Mouse (Mus musculus): ENCODE measurements around the gene Gprin2. TPM values are rescaled to one million over a fixed set of nuclear protein-coding genes. Genes with fewer than 3 reads are reported as not detected.

Gene Gprin2
- polyA plus RNA-seq, 1 experiment from 2014 or later, result 0.30 TPM

- H3K9ac ChIP-seq (ENCODE audit: low read length), result no peak overlapping the region
- H3K4me1 ChIP-seq (replicated peaks; ENCODE audit: control insufficient read depth, insufficient read depth, low read length), result no peaks in the 10 kb centered on the region
- no peak overlapping the region for H3K27ac ChIP-seq (ENCODE audit: low read length)
- no peak overlapping the region for H3K4me2 ChIP-seq (ENCODE audit: low read depth, low read length)
- no peaks in the 10 kb centered on the region for H3K9me3 ChIP-seq (ENCODE audit: control insufficient read depth, low read length)
- 80% methylated on average over 12 of the region's 12 CpGs for WGBS
- no peaks in the 10 kb centered on the region for H3K36me3 ChIP-seq (ENCODE audit: control insufficient read depth, insufficient read depth, low read length)
- H3K27me3 ChIP-seq (ENCODE audit: control insufficient read depth, insufficient read depth, low read depth, low read length), result no peaks in the 10 kb centered on the region
- H3K4me3 ChIP-seq (ENCODE audit: low read length), result no peak overlapping the region
- no peak for ATAC-seq (ENCODE audit: low read depth)
Observed at GRCm38 (mm10) chr14:34227981-34228380, 26.5 kb upstream of the Gprin2 start.

- H3K9ac ChIP-seq (ENCODE audit: low read length), result no peak overlapping the region
- no peak overlapping the region for H3K4me2 ChIP-seq (ENCODE audit: low read depth, low read length)
Observed at GRCm38 (mm10) chr14:34226566-34226965, 25.1 kb upstream of the Gprin2 start.

GRCm38 (mm10) chr14:34225986-34226385, 24.5 kb upstream of the Gprin2 start:
- no peak overlapping the region for H3K9ac ChIP-seq (ENCODE audit: low read length)
- H3K4me1 ChIP-seq (replicated peaks; ENCODE audit: control insufficient read depth, insufficient read depth, low read length), result no peaks in the 10 kb centered on the region
- WGBS, result 75% methylated on average over 9 of the region's 9 CpGs
- no peak overlapping the region for H3K4me2 ChIP-seq (ENCODE audit: low read depth, low read length)
- H3K4me3 ChIP-seq (ENCODE audit: low read length), result no peak overlapping the region
- H3K9me3 ChIP-seq (ENCODE audit: control insufficient read depth, low read length), result no peaks in the 10 kb centered on the region
- no peak for ATAC-seq (ENCODE audit: low read depth)
- peaks cover 1% of the 10 kb centered on the region; the same call in 1 of the 2 replicates for H3K27me3 ChIP-seq (ENCODE audit: control insufficient read depth, insufficient read depth, low read depth, low read length)
- no peak overlapping the region for H3K27ac ChIP-seq (ENCODE audit: low read length)
- no peaks in the 10 kb centered on the region for H3K36me3 ChIP-seq (ENCODE audit: control insufficient read depth, insufficient read depth, low read length)

More at GRCm38 (mm10) chr14:34226566-34226965, 25.1 kb upstream of the Gprin2 start:
- Histone ChIP-seq H3K4me1 (replicated peaks; ENCODE audit: control insufficient read depth, insufficient read depth, low read length) (no peaks in the 10 kb centered on the region), H3K27ac (ENCODE audit: low read length) (no peak overlapping the region), H3K4me3 (ENCODE audit: low read length) (no peak overlapping the region), H3K27me3 (ENCODE audit: control insufficient read depth, insufficient read depth, low read depth, low read length) (no peaks in the 10 kb centered on the region; the same call in 1 of the 2 replicates), H3K9me3 (ENCODE audit: control insufficient read depth, low read length) (no peaks in the 10 kb centered on the region), H3K36me3 (ENCODE audit: control insufficient read depth, insufficient read depth, low read length) (no peaks in the 10 kb centered on the region)
- 70% methylated on average over 4 of the region's 4 CpGs for WGBS
- no peak for ATAC-seq (ENCODE audit: low read depth)

- Histone ChIP-seq H3K4me3 (ENCODE audit: low read length) (no peak overlapping the region), H3K9me3 (ENCODE audit: control insufficient read depth, low read length) (no peaks in the 10 kb centered on the region), H3K4me1 (replicated peaks; ENCODE audit: control insufficient read depth, insufficient read depth, low read length) (peaks cover 7% of the 10 kb centered on the region; the same call in 1 of the 2 replicates), H3K9ac (ENCODE audit: low read length) (no peak overlapping the region), H3K4me2 (ENCODE audit: low read depth, low read length) (no peak overlapping the region), H3K27me3 (ENCODE audit: control insufficient read depth, insufficient read depth, low read depth, low read length) (peaks cover 19% of the 10 kb centered on the region), H3K27ac (ENCODE audit: low read length) (no peak overlapping the region), H3K36me3 (ENCODE audit: control insufficient read depth, insufficient read depth, low read length) (no peaks in the 10 kb centered on the region)
- 47% methylated on average over 5 of the region's 5 CpGs for WGBS
- ATAC-seq (ENCODE audit: low read depth), result peak; percentile 90
Observed at GRCm38 (mm10) chr14:34223362-34223898, 22.0 kb upstream of the Gprin2 start.

DNA sequence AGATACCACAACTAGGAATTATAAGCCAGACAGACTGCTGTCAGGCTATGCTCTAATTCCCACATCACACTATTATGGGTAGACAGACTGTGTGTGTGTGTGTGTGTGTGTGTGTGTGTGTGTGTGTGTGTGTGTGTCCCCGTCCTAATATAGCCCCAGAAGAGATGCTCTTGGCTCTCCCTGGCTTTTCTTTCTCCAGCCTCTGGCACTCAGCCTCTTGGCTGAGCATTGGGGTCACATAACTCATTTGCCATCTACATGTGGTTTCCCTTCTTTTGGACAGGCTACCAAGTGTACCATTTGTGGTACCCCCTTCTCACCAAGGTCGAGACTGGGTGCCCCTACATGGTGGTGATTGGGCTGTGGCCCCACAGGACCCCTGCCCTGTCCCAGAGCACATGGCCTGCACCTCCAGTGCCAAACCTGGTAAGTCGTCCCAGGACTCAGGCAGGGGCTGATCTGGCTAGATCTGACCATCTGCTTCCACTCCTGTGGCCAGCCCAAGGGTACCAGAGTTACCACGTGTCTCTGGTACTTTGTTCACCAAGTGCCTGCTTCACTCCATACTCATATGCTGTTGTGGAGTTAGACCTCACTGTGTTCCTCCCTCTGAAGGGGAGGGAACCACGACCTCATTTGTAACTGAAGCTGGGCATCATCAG, 20.1 kb upstream of the Gprin2 start:
- Histone ChIP-seq H3K9ac (ENCODE audit: low read length) (no peak overlapping the region), H3K9me3 (ENCODE audit: control insufficient read depth, low read length) (no peaks in the 10 kb centered on the region), H3K36me3 (ENCODE audit: control insufficient read depth, insufficient read depth, low read length) (no peaks in the 10 kb centered on the region), H3K4me1 (replicated peaks; ENCODE audit: control insufficient read depth, insufficient read depth, low read length) (peaks cover 7% of the 10 kb centered on the region; the same call in 1 of the 2 replicates), H3K4me2 (ENCODE audit: low read depth, low read length) (no peak overlapping the region), H3K27me3 (ENCODE audit: control insufficient read depth, insufficient read depth, low read depth, low read length) (peaks cover 19% of the 10 kb centered on the region), H3K27ac (ENCODE audit: low read length) (no peak overlapping the region), H3K4me3 (ENCODE audit: low read length) (no peak overlapping the region)
- no peak for ATAC-seq (ENCODE audit: low read depth)
- 50% methylated on average over 5 of the region's 5 CpGs for WGBS

DNA sequence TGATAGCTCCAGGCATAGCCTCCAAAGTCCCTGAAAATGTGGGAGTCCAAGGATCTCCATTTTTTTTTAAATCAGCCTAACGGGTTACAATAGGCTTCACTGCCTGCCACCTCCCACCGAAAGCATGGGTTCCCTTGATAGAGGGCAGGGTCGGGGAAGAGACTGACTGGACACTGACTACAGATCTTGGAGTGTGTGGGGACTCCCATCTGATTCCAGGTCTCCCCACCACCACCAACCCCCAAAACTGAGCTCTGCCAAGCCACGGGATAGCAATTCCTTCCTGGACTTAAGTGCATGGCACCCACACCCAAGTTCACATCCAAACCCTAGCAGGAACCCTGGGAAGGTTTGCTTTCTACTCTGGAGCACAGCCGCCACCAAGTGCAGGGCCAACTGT, 19.0 kb upstream of the Gprin2 start:
- 69% methylated on average over 5 of the region's 5 CpGs for WGBS
- H3K36me3 ChIP-seq (ENCODE audit: control insufficient read depth, insufficient read depth, low read length), result no peaks in the 10 kb centered on the region
- no peaks in the 10 kb centered on the region for H3K9me3 ChIP-seq (ENCODE audit: control insufficient read depth, low read length)
- ATAC-seq (ENCODE audit: low read depth), result no peak
- H3K27me3 ChIP-seq (ENCODE audit: control insufficient read depth, insufficient read depth, low read depth, low read length), result peaks cover 19% of the 10 kb centered on the region
- no peak overlapping the region for H3K4me3 ChIP-seq (ENCODE audit: low read length)
- H3K4me2 ChIP-seq (ENCODE audit: low read depth, low read length), result peak overlapping the region; percentile 64; the same call in 1 of the 2 replicates
- no peak overlapping the region for H3K27ac ChIP-seq (ENCODE audit: low read length)
- H3K9ac ChIP-seq (ENCODE audit: low read length), result no peak overlapping the region
- H3K4me1 ChIP-seq (replicated peaks; ENCODE audit: control insufficient read depth, insufficient read depth, low read length), result peaks cover 10% of the 10 kb centered on the region; the same call in 1 of the 2 replicates

- Histone ChIP-seq H3K27me3 (ENCODE audit: control insufficient read depth, insufficient read depth, low read depth, low read length) (peaks cover 19% of the 10 kb centered on the region), H3K9ac (ENCODE audit: low read length) (peak overlapping the region; percentile 48), H3K4me1 (replicated peaks; ENCODE audit: control insufficient read depth, insufficient read depth, low read length) (peaks cover 10% of the 10 kb centered on the region; the same call in 1 of the 2 replicates), H3K4me3 (ENCODE audit: low read length) (peak overlapping the region; percentile 41), H3K4me2 (ENCODE audit: low read depth, low read length) (peak overlapping the region; percentile 64), H3K27ac (ENCODE audit: low read length) (no peak overlapping the region), H3K36me3 (ENCODE audit: control insufficient read depth, insufficient read depth, low read length) (no peaks in the 10 kb centered on the region), H3K9me3 (ENCODE audit: control insufficient read depth, low read length) (no peaks in the 10 kb centered on the region)
- WGBS, result 2% methylated on average over 29 of the region's 29 CpGs
- no peak for ATAC-seq (ENCODE audit: low read depth)
Observed at GRCm38 (mm10) chr14:34219786-34220198, 18.3 kb upstream of the Gprin2 start.

DNA sequence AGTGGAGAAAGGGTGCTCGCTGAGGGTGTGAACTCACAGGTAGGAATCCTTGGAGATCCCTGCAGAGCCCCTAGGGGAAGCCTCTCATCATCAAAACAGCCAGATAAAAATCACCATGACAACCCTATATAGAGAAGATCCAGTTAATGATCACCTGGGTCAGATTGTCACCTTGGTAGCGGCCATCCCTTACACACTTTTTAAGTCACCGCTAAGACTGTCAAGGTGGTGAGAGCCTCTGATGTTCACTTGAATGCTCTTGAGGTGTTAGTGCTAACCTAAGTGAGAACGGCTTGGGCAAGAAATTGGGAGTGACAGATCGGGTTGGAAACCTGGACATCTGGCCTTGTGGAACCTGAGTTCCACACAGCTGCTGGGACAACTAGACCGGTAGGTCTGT, 17.8 kb upstream of the Gprin2 start, which contains the start of gene Syt15:
TSS of gene Syt15 (plus strand) at position 301 of the 400 bp plus-strand sequence.
- H3K4me1 ChIP-seq (replicated peaks; ENCODE audit: control insufficient read depth, insufficient read depth, low read length), result peaks cover 10% of the 10 kb centered on the region; the same call in 1 of the 2 replicates
- H3K9ac ChIP-seq (ENCODE audit: low read length), result peak within 1 kb of the TSS; percentile 48
- no peak within 1 kb of the TSS for H3K27ac ChIP-seq (ENCODE audit: low read length)
- H3K4me3 ChIP-seq (ENCODE audit: low read length), result peak within 1 kb of the TSS; percentile 41
- WGBS, result 52% methylated on average over 6 of the region's 6 CpGs
- H3K4me2 ChIP-seq (ENCODE audit: low read depth, low read length), result peak within 1 kb of the TSS; percentile 64
- H3K36me3 ChIP-seq (ENCODE audit: control insufficient read depth, insufficient read depth, low read length), result no peaks in the 10 kb centered on the region
- H3K9me3 ChIP-seq (ENCODE audit: control insufficient read depth, low read length), result no peaks in the 10 kb centered on the region
- ATAC-seq (ENCODE audit: low read depth), result no peak
- H3K27me3 ChIP-seq (ENCODE audit: control insufficient read depth, insufficient read depth, low read depth, low read length), result peaks cover 19% of the 10 kb centered on the region

DNA sequence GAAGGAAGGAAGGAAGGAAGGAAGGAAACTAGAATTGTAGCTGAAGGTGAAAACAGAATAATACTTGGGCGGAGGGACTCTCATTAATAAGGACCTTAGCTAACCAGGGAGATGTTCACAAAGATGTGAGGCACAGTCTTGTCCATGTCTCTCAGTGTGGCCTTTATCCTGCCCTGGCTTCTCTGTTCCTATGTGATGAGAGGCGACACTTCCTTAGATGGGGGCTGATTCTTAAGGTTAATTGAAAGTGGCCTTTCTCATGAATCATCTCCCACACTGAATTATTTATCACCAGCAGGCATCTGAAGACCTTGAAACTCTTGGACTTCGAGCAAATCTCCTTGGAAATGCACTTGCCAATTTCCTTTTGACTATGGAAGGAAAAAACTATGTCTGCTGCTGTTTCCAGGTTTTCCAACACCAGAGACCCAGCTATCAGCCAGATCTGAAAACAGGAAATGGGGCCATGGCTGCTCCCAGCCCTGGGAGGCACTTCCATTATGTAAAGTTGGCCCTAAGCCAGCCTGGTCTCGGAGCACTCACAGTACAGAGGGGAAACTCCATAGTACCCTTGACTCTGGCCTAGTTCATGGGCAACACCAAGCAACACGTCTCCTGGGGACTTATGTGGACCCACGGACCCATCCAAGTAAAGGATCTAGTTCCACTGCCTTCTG, 14.1 kb upstream of the Gprin2 start:
- 44% methylated on average over 6 of the region's 6 CpGs for WGBS
- peak overlapping the region; percentile 21 for H3K27ac ChIP-seq (ENCODE audit: low read length)
- ATAC-seq (ENCODE audit: low read depth), result peak; percentile 91

More for the DNA sequence above, 14.1 kb upstream of the Gprin2 start:
- H3K9ac ChIP-seq (ENCODE audit: low read length), result no peak overlapping the region
- H3K4me1 ChIP-seq (replicated peaks; ENCODE audit: control insufficient read depth, insufficient read depth, low read length), result peaks cover 10% of the 10 kb centered on the region; the same call in 1 of the 2 replicates
- H3K27me3 ChIP-seq (ENCODE audit: control insufficient read depth, insufficient read depth, low read depth, low read length), result peaks cover 17% of the 10 kb centered on the region
- no peak overlapping the region for H3K4me2 ChIP-seq (ENCODE audit: low read depth, low read length)
- H3K9me3 ChIP-seq (ENCODE audit: control insufficient read depth, low read length), result no peaks in the 10 kb centered on the region
- no peak overlapping the region for H3K4me3 ChIP-seq (ENCODE audit: low read length)
- no peaks in the 10 kb centered on the region for H3K36me3 ChIP-seq (ENCODE audit: control insufficient read depth, insufficient read depth, low read length)
